Mouse (Mus musculus): ENCODE results near the gene Jag1. TPM values are rescaled to one million over a fixed set of nuclear protein-coding genes. Genes with fewer than 3 reads are reported as not detected.

Gene Jag1
- total RNA-seq (2014; fragmentation: Nextera tagmentation) (0.30 TPM in 1 of 2 replicates, not detected in the other), total RNA-seq (2017) (not detected in 2 replicates)

- 0 out of 2 replicates have a peak, but pooled peaks have one; percentile 5 for ATAC-seq (replicated peaks; ENCODE audit: low FRiP score, low TSS enrichment, poor library complexity, severe bottlenecking)
Measured at GRCm38 (mm10) chr2:137116025-137116674, at the start of gene Jag1. Jag1 (minus strand) TSS chr2:137116644.

- no peak for ATAC-seq (replicated peaks; ENCODE audit: low FRiP score, low TSS enrichment, poor library complexity, severe bottlenecking)
Measured at GRCm38 (mm10) chr2:137156018-137156417, 39.6 kb upstream of the Jag1 start.

GRCm38 (mm10) chr2:137153825-137154224 is 37.4 kb upstream of the Jag1 start:
- no peak for ATAC-seq (replicated peaks; ENCODE audit: low FRiP score, low TSS enrichment, poor library complexity, severe bottlenecking)

- ATAC-seq (replicated peaks; ENCODE audit: low FRiP score, low TSS enrichment, poor library complexity, severe bottlenecking) = no peak
Measured at GRCm38 (mm10) chr2:137153172-137153667, 36.8 kb upstream of the Jag1 start.

- ATAC-seq (replicated peaks; ENCODE audit: low FRiP score, low TSS enrichment, poor library complexity, severe bottlenecking) = no peak
Measured at GRCm38 (mm10) chr2:137150953-137151352, 34.5 kb upstream of the Jag1 start.

GRCm38 (mm10) chr2:137146938-137147666 is 30.7 kb upstream of the Jag1 start:
- no peak for ATAC-seq (replicated peaks; ENCODE audit: low FRiP score, low TSS enrichment, poor library complexity, severe bottlenecking)

GRCm38 (mm10) chr2:137138063-137138462 is 21.6 kb upstream of the Jag1 start:
- no peak for ATAC-seq (replicated peaks; ENCODE audit: low FRiP score, low TSS enrichment, poor library complexity, severe bottlenecking)

GRCm38 (mm10) chr2:137134035-137134434 is 17.6 kb upstream of the Jag1 start:
- no peak for ATAC-seq (replicated peaks; ENCODE audit: low FRiP score, low TSS enrichment, poor library complexity, severe bottlenecking)

GRCm38 (mm10) chr2:137124861-137125260 is 8.4 kb upstream of the Jag1 start:
- no peak for ATAC-seq (replicated peaks; ENCODE audit: low FRiP score, low TSS enrichment, poor library complexity, severe bottlenecking)

- peak; percentile 79 for ATAC-seq (replicated peaks; ENCODE audit: low FRiP score, low TSS enrichment, poor library complexity, severe bottlenecking)
Measured at GRCm38 (mm10) chr2:137117321-137117690, 862 bp upstream of the Jag1 start.

- ATAC-seq (replicated peaks; ENCODE audit: low FRiP score, low TSS enrichment, poor library complexity, severe bottlenecking) = peak; percentile 67
Measured at GRCm38 (mm10) chr2:137116675-137117320, 354 bp upstream of the Jag1 start.

GRCm38 (mm10) chr2:137115241-137116024 is 1.0 kb downstream of the Jag1 start:
- ATAC-seq (replicated peaks; ENCODE audit: low FRiP score, low TSS enrichment, poor library complexity, severe bottlenecking) = no peak

- peak; percentile 32; the same call in 1 of the 2 replicates for ATAC-seq (replicated peaks; ENCODE audit: low FRiP score, low TSS enrichment, poor library complexity, severe bottlenecking)
Measured at GRCm38 (mm10) chr2:137114248-137115096, 2.0 kb downstream of the Jag1 start.

GRCm38 (mm10) chr2:137113288-137114061 is 3.0 kb downstream of the Jag1 start:
- ATAC-seq (replicated peaks; ENCODE audit: low FRiP score, low TSS enrichment, poor library complexity, severe bottlenecking) = no peak

GRCm38 (mm10) chr2:137110214-137110898 is 6.1 kb downstream of the Jag1 start:
- no peak for ATAC-seq (replicated peaks; ENCODE audit: low FRiP score, low TSS enrichment, poor library complexity, severe bottlenecking)

GRCm38 (mm10) chr2:137109321-137110213 is 6.9 kb downstream of the Jag1 start:
- ATAC-seq (replicated peaks; ENCODE audit: low FRiP score, low TSS enrichment, poor library complexity, severe bottlenecking) = no peak

Data from megakaryocyte-erythroid progenitor cell, adult 5-6 weeks (primary cell).